Mouse (Mus musculus): ENCODE data around the gene Stip1.

Stip1 gene

GRCm38 (mm10) chr19:6985300-6985699 lies 54.5 kb downstream of the Stip1 start:
- DNase-seq (ENCODE audit: low spot score in 2 of 2): no peak

- no peak for DNase-seq (ENCODE audit: low spot score in 2 of 2)
Measured at GRCm38 (mm10) chr19:6983621-6984020, 56.1 kb downstream of the Stip1 start.

- no peak for DNase-seq (ENCODE audit: low spot score in 2 of 2)
Measured at GRCm38 (mm10) chr19:6981465-6981864, 58.3 kb downstream of the Stip1 start.

GRCm38 (mm10) chr19:6980381-6981093 lies 59.2 kb downstream of the Stip1 start, which contains the start of gene Fkbp2:
Fkbp2 (minus strand) TSS chr19:6980501.
- DNase-seq (ENCODE audit: low spot score in 2 of 2): peak; percentile 98

- peak; percentile 99 for DNase-seq (ENCODE audit: low spot score in 2 of 2)
Measured at GRCm38 (mm10) chr19:6979486-6980380, 60.0 kb downstream of the Stip1 start.

GRCm38 (mm10) chr19:6979001-6979479 lies 60.7 kb downstream of the Stip1 start:
- DNase-seq (ENCODE audit: low spot score in 2 of 2): peak; percentile 57 to 60

- no peak for DNase-seq (ENCODE audit: low spot score in 2 of 2)
Measured at GRCm38 (mm10) chr19:6978639-6978974, 61.2 kb downstream of the Stip1 start.

- no peak for DNase-seq (ENCODE audit: low spot score in 2 of 2)
Measured at GRCm38 (mm10) chr19:6977759-6978638, 61.8 kb downstream of the Stip1 start.

GRCm38 (mm10) chr19:6975537-6976521 lies 63.9 kb downstream of the Stip1 start, which contains the start of gene Plcb3:
Plcb3 (minus strand) TSS chr19:6976470.
- DNase-seq (ENCODE audit: low spot score in 2 of 2): peak; percentile 65 to 81

- DNase-seq (ENCODE audit: low spot score in 2 of 2): peak; percentile 64 to 74
Measured at GRCm38 (mm10) chr19:6974211-6975205, 65.3 kb downstream of the Stip1 start, which contains the start of gene Ppp1r14b. Ppp1r14b (plus strand) TSS chr19:6974968.

GRCm38 (mm10) chr19:6973581-6974190 lies 66.1 kb downstream of the Stip1 start:
- DNase-seq (ENCODE audit: low spot score in 2 of 2): no peak

GRCm38 (mm10) chr19:6972247-6972917 lies 67.4 kb downstream of the Stip1 start:
- DNase-seq (ENCODE audit: low spot score in 2 of 2): no peak

- DNase-seq (ENCODE audit: low spot score in 2 of 2): no peak
Measured at GRCm38 (mm10) chr19:6971644-6972043, 68.1 kb downstream of the Stip1 start.
